Mouse (Mus musculus) ovary, postnatal 36 days (tissue): ENCODE data around the gene Cacna1e.

Experiments
- DNase-seq: peaks from one replicate; pipeline ENCODE4 v3.0.0; 2022; ENCODE audit warnings: low spot score, mixed read lengths

The Cacna1e gene

GRCm38 (mm10) chr1:154884275-154885206, at the start of gene Cacna1e:
TSS of gene Cacna1e (minus strand) at chr1:154884501.
- DNase-seq, result peak; percentile 21

GRCm38 (mm10) chr1:154918406-154918805, 34.1 kb upstream of the Cacna1e start:
- no peak for DNase-seq

GRCm38 (mm10) chr1:154917438-154917837, 33.1 kb upstream of the Cacna1e start:
- no peak for DNase-seq

GRCm38 (mm10) chr1:154909554-154909953, 25.3 kb upstream of the Cacna1e start:
- DNase-seq, result no peak

- DNase-seq, result no peak
These were observed 13.1 kb upstream of the Cacna1e start for GRCm38 (mm10) chr1:154897390-154897789.

GRCm38 (mm10) chr1:154890244-154890643, 5.9 kb upstream of the Cacna1e start:
- DNase-seq, result no peak

GRCm38 (mm10) chr1:154888495-154888894, 4.2 kb upstream of the Cacna1e start:
- no peak for DNase-seq

GRCm38 (mm10) chr1:154888018-154888417, 3.7 kb upstream of the Cacna1e start:
- no peak for DNase-seq

GRCm38 (mm10) chr1:154887546-154887945, 3.2 kb upstream of the Cacna1e start:
- DNase-seq, result no peak

- no peak for DNase-seq
These were observed 2.3 kb upstream of the Cacna1e start for GRCm38 (mm10) chr1:154886611-154887010.

GRCm38 (mm10) chr1:154885207-154885548, 877 bp upstream of the Cacna1e start:
- DNase-seq, result no peak

- no peak for DNase-seq
These were observed 607 bp downstream of the Cacna1e start for GRCm38 (mm10) chr1:154883596-154884191.

- no peak for DNase-seq
These were observed 18.3 kb downstream of the Cacna1e start for GRCm38 (mm10) chr1:154865981-154866380.

GRCm38 (mm10) chr1:154861416-154861815, 22.9 kb downstream of the Cacna1e start:
- DNase-seq, result no peak

- no peak for DNase-seq
These were observed 29.7 kb downstream of the Cacna1e start for GRCm38 (mm10) chr1:154854564-154854963.

GRCm38 (mm10) chr1:154850515-154851287, 33.6 kb downstream of the Cacna1e start:
- no peak for DNase-seq

- no peak for DNase-seq
These were observed 35.4 kb downstream of the Cacna1e start for GRCm38 (mm10) chr1:154848683-154849579.

GRCm38 (mm10) chr1:154846900-154847299, 37.4 kb downstream of the Cacna1e start:
- no peak for DNase-seq

GRCm38 (mm10) chr1:154843427-154843826, 40.9 kb downstream of the Cacna1e start:
- DNase-seq, result no peak

- no peak for DNase-seq
These were observed 42.0 kb downstream of the Cacna1e start for GRCm38 (mm10) chr1:154842336-154842735.

- no peak for DNase-seq
These were observed 43.2 kb downstream of the Cacna1e start for GRCm38 (mm10) chr1:154841057-154841630.
